Mouse (Mus musculus) right cerebral cortex, postnatal 25 days (tissue): ENCODE measurements at regions not wholly inside any gene's neighbourhood (a gene's known extent, or its start where the extent isn't known, plus 50 kb on each side); places are given as distances from the start of the nearest gene placed in this dataset.

ENCODE experiments used
- DNase-seq: peaks from one replicate; pipeline ENCODE4 v3.0.0; 2022

DNA sequence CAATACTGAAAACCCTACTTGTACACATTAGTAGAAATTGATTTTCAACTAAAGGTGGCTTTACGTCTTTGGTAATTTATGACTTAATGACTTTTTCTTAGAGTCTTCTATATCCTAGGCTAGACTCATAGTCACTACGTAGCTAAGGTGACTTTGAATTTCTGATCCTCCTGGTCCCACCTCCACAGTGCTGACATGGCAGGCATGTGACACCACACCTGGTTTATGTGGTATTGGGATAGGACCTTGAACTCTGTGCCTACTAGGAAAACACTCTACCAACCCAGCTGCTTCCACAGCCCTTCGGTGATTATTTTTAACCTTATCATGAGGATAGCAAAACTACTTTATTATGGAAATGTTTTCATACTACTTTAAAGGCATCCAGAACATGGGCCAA is 51.5 kb upstream of the D7Ertd443e start:
- DNase-seq: no peak

GRCm38 (mm10) chr7:134439281-134439680 is 53.8 kb upstream of the D7Ertd443e start:
- DNase-seq: no peak

GRCm38 (mm10) chr7:134445008-134445806 is 59.7 kb upstream of the D7Ertd443e start:
- no peak for DNase-seq

DNA sequence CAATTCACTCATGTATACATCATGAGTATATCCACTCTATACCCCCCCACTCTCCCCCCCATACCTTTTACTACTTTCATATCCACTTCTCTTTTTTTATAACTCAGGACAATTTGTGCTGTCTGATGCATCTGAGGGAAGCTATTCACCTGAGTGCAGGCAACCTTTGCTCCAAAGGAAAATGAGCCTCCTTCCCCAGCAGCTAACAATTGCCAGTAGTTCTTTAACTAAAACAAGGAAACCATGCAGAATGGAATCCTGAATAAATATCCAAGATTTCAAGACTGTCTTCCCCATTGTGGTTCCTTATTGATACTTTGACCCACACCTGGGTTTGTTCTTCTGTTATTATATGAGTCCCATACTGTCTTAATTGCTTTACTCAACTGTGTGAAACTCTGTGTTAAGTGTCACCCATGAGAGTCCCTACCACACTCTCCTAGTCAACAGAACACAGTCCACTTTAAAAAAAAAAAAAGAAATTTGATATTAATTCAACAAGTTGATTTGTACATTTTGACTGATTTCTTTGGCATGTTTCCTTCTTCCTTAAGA is 62.3 kb upstream of the D7Ertd443e start:
- no peak for DNase-seq

DNA sequence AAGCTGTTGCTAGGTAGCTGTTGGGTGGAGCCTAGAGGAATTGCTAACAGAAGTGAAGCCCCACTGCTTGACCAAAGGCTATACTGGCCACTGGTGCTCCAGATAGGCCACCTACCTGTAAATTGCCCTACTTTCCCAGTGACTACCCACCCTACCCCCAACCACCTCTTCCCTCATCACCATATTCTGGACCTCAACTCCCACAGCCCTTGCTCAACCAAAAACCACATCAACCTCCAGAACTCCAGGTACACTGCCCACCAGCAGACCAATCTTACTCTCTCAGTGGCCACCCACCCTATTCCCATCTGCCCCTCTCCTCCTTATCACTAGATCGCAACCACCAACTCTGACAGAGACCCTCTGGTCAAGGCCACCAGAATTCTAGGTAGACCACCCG is 63.4 kb upstream of the D7Ertd443e start:
- no peak for DNase-seq

- no peak for DNase-seq
These were observed 77.2 kb upstream of the D7Ertd443e start for GRCm38 (mm10) chr7:134462677-134463076.

DNA sequence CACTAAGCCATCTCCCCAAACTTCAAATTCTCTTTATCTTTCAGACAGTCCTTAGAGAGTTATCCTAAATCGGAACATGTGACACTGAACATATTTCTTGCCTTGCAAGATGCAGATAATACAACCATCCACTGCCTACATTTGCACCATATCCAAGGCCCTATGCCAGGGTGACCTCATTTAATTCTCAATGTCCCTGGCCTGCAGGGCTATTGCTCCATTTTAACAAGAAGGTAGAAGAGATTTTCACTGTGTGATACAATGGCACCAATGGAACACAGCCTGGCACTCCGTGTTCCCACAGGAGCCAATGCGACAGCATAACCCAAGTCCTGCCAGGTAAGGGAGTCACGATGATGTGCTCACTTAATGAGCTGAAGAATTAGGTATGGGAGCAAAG is 77.9 kb upstream of the D7Ertd443e start:
- no peak for DNase-seq

GRCm38 (mm10) chr7:134467216-134467615 is 81.8 kb upstream of the D7Ertd443e start:
- DNase-seq: no peak

- no peak for DNase-seq
These were observed 85.8 kb upstream of the D7Ertd443e start for GRCm38 (mm10) chr7:134471286-134471685.

DNA sequence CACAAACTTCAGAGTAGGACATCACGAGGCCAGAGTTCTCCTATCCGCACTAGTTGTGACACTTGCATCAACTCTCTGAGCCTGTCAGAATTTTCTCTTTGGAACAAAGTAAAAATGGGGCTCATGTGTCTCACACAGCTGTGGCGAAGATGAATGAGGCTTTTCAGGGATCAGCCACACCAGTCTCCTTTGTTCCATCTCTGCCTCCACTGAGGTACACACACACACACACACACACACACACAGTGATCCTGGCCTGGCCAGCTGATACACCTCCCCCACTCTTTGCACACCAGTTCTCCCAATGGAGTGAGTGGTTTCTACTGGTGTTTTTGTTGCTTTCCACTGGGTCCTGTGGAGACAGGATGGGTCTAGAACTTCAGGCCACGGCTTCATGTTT is 105.9 kb upstream of the D7Ertd443e start:
- DNase-seq: no peak

DNA sequence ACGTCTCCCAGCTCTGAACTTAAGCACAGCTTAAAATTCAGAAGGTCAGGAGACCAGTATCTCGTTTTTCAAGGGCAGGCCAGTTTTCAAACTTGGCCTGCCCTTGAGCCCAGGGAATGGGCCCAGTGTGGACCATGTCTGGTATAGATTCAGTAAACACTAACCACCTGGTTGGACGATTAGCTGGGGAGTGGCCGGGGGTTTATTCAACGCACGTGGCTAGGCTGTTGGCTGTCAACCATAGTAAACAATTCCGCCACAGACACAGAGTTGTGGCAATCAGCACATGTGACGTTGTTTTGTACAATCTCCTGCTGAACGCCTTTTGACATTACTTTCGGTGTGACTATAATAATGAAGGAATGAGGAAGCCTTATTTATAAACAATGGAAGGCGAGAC is 111.8 kb upstream of the D7Ertd443e start:
- DNase-seq: no peak

GRCm38 (mm10) chr7:134497870-134498269 is 112.4 kb upstream of the D7Ertd443e start:
- no peak for DNase-seq

DNA sequence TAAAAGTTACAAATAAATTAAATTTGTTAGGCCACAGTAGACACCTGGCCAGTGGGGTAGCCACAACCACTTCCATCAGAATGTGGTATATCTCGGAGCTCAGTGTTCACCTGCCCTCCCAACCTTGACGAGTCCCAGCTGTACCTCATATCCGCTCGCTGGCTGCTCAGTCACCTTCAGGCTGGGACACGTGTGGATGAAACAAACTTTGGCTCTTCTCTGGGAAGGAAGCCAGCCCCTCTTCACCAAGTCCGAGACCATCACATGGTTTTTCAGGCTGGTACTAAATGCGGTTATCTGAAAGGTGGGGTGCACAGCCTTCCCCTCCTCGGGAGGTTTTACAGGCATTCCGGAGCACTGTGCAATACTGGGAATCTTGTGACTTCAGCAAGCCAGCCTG is 113.3 kb upstream of the D7Ertd443e start:
- no peak for DNase-seq

GRCm38 (mm10) chr7:134499429-134499828 is 114.0 kb upstream of the D7Ertd443e start:
- DNase-seq: no peak

DNA sequence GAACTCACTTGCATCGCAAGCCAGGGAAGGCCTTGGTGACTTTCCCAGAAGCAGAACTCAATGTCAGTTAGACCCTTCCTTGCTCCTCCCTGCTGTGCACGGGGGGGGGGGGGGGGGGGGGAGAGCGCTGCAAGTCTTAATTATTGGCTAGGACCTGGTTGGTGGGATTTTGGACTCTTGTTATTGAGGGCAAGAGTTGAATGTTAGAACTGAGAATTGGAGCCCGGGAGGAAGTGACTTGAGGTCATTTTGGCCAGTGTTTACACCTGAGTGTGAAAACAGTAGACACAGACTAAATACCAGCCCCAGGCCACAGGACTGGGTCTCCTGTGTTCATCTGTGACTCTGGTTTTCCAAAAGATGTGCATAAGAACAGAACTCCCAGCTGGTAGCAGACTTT is 114.7 kb upstream of the D7Ertd443e start:
- DNase-seq: no peak

- DNase-seq: no peak
These were observed 115.6 kb upstream of the D7Ertd443e start for GRCm38 (mm10) chr7:134501079-134501478.

GRCm38 (mm10) chr7:134510333-134510928 is 125.0 kb upstream of the D7Ertd443e start:
- no peak for DNase-seq

DNA sequence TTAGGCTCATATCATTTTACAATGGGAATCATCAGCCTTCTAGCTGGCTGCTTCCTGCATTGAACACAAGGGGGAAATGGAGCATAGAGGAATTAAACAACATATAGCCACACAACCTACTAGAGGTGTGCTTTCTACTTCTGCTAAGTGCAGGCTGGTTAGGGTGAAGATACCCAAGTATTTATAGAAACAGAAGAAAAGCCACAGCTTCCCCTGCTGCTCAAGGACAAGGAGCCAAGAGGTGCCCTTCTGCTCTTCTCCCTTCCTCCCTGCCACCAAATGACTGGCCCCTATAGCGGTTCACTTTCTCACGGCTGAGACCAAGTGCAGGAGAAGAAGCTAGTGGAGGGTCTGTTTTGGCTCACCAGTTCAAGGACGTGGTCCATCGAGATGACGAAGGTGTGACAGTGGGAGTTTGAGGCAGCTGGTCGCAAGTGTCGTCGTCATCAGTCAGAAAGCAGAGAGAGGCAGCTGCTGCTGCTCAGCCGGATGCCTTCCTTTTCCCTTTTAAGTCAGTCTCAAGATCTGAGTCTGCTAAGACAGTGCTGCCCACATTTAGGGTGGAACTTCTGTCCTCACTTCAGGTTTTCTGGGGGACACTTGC is 134.0 kb upstream of the D7Ertd443e start:
- DNase-seq: no peak

DNA sequence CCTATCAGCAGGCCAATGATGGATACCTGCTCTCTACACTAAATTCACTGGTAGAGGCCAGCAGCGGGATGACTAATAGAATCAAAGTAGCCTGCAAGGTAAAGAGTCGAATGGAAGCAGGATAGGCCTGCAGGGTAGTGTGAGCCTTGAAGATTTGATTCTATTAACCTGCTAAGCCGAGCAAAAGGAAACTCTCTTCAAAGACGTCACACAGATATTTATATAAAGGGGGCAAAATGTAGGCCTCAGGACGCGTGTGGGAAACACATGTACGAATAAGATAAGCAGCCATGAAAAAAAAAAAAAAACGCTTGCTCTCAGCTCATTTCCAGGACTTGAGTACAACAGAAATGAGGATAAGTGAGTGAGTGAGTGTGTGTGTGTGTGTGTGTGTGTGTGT is 138.4 kb upstream of the D7Ertd443e start:
- DNase-seq: no peak

GRCm38 (mm10) chr7:134525041-134525440 is 139.6 kb upstream of the D7Ertd443e start:
- DNase-seq: no peak

DNA sequence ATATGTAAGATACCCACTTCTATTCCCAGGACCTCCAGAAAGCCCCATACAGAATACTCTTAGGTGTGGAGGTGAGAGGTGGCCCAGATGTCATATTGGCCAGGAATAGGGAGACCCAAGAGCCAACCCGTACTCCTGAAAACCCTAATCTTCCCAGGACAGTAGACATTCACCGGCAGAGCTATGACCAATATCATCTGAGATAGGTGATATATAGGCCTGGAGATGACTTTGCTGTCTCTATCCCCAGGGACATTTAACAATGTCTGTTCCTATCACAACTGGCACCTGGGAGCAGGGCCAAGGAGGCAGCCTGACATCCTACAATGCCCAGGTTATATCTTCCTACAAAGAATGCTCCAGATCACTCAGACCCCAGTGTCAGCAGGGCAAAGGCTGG is 140.0 kb upstream of the D7Ertd443e start:
- no peak for DNase-seq

- no peak for DNase-seq
These were observed 141.9 kb upstream of the D7Ertd443e start for GRCm38 (mm10) chr7:134527351-134527750.

DNA sequence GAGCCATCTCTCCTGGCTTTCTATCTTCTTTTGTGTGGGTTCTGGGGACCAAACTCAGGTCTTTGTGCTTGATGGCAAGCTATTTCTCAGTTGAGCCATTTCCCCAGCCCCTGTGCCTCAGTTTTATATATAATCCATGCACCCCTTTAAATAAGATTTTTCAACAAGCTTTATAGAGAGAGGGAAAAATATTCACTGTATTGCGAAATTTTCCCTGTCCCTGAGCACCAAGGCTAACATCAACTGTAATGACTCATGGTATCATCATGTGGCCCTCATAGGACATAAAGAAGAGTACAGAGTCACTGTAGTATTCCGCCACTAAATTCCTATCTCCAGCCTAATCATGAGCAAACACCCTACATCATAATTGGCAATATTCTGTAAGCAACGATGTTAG is 142.4 kb upstream of the Dock1 start:
- DNase-seq: no peak

GRCm38 (mm10) chr7:134534821-134535220 is 135.6 kb upstream of the Dock1 start:
- DNase-seq: no peak
